Mouse (Mus musculus): ENCODE measurements around the gene Mbd6. TPM values are rescaled to one million over a fixed set of nuclear protein-coding genes. Genes with fewer than 3 reads are reported as not detected.

The Mbd6 gene
- polyA plus RNA-seq (2014; fragmentation: Illumina TruSeq; extraction: RNeasy Lipid Tissue Mini Kit (QIAGEN cat#74804); ENCODE audit: insufficient read depth, low read depth, low replicate concordance) = 13.4 TPM

GRCm38 (mm10) chr10:127288800-127289572, at the start of gene Mbd6:
Gene Mbd6 (minus strand): TSS chr10:127289018.

GRCm38 (mm10) chr10:127321621-127322020, 32.8 kb upstream of the Mbd6 start, which contains the start of gene Arhgap9:
Gene Arhgap9 (plus strand): TSS chr10:127321964.

GRCm38 (mm10) chr10:127311476-127312355, 22.9 kb upstream of the Mbd6 start, which contains the start of gene Mars:
Gene Mars (minus strand): TSS chr10:127311786.

GRCm38 (mm10) chr10:127266112-127267091, 22.4 kb downstream of the Mbd6 start, which contains the start of gene Dctn2:
Gene Dctn2 (plus strand): TSS chr10:127266368.

GRCm38 (mm10) chr10:127262548-127263398, 26.0 kb downstream of the Mbd6 start, which contains the start of gene Kif5a:
Gene Kif5a (minus strand): TSS chr10:127263348.

Other genes starting within 250 kb of the Mbd6 start
- gene Mettl1, start 247.6 kb downstream of the Mbd6 start, polyA plus RNA-seq (2014; fragmentation: Illumina TruSeq; extraction: RNeasy Lipid Tissue Mini Kit (QIAGEN cat#74804); ENCODE audit: insufficient read depth, low read depth, low replicate concordance) = 12.1 TPM
- gene Eef1akmt3, start 247.5 kb downstream of the Mbd6 start, polyA plus RNA-seq (2014; fragmentation: Illumina TruSeq; extraction: RNeasy Lipid Tissue Mini Kit (QIAGEN cat#74804); ENCODE audit: insufficient read depth, low read depth, low replicate concordance) = not detected
- gene Cyp27b1, start 240.8 kb downstream of the Mbd6 start, polyA plus RNA-seq (2014; fragmentation: Illumina TruSeq; extraction: RNeasy Lipid Tissue Mini Kit (QIAGEN cat#74804); ENCODE audit: insufficient read depth, low read depth, low replicate concordance) = not detected
- gene March9, start 228.8 kb downstream of the Mbd6 start, polyA plus RNA-seq (2014; fragmentation: Illumina TruSeq; extraction: RNeasy Lipid Tissue Mini Kit (QIAGEN cat#74804); ENCODE audit: insufficient read depth, low read depth, low replicate concordance) = 2.7 TPM
- gene Cdk4, start 225.5 kb downstream of the Mbd6 start, polyA plus RNA-seq (2014; fragmentation: Illumina TruSeq; extraction: RNeasy Lipid Tissue Mini Kit (QIAGEN cat#74804); ENCODE audit: insufficient read depth, low read depth, low replicate concordance) = 183 TPM
- gene Tspan31, start 218.8 kb downstream of the Mbd6 start, polyA plus RNA-seq (2014; fragmentation: Illumina TruSeq; extraction: RNeasy Lipid Tissue Mini Kit (QIAGEN cat#74804); ENCODE audit: insufficient read depth, low read depth, low replicate concordance) = 71.3 TPM
- 2.7 TPM for gene Agap2, start 213.7 kb downstream of the Mbd6 start, polyA plus RNA-seq (2014; fragmentation: Illumina TruSeq; extraction: RNeasy Lipid Tissue Mini Kit (QIAGEN cat#74804); ENCODE audit: insufficient read depth, low read depth, low replicate concordance)
- 76.6 TPM for gene Os9, start 167.9 kb downstream of the Mbd6 start, polyA plus RNA-seq (2014; fragmentation: Illumina TruSeq; extraction: RNeasy Lipid Tissue Mini Kit (QIAGEN cat#74804); ENCODE audit: insufficient read depth, low read depth, low replicate concordance)
- 44.3 TPM for gene B4galnt1, start 123.8 kb downstream of the Mbd6 start, polyA plus RNA-seq (2014; fragmentation: Illumina TruSeq; extraction: RNeasy Lipid Tissue Mini Kit (QIAGEN cat#74804); ENCODE audit: insufficient read depth, low read depth, low replicate concordance)
- 0.32 TPM for gene Slc26a10, start 108.4 kb downstream of the Mbd6 start, polyA plus RNA-seq (2014; fragmentation: Illumina TruSeq; extraction: RNeasy Lipid Tissue Mini Kit (QIAGEN cat#74804); ENCODE audit: insufficient read depth, low read depth, low replicate concordance)
- 19.5 TPM for gene Arhgef25, start 98.9 kb downstream of the Mbd6 start, polyA plus RNA-seq (2014; fragmentation: Illumina TruSeq; extraction: RNeasy Lipid Tissue Mini Kit (QIAGEN cat#74804); ENCODE audit: insufficient read depth, low read depth, low replicate concordance)
- 38.5 TPM for gene Dtx3, start 93.3 kb downstream of the Mbd6 start, polyA plus RNA-seq (2014; fragmentation: Illumina TruSeq; extraction: RNeasy Lipid Tissue Mini Kit (QIAGEN cat#74804); ENCODE audit: insufficient read depth, low read depth, low replicate concordance)
- 29.9 TPM for gene Pip4k2c, start 77.4 kb downstream of the Mbd6 start, polyA plus RNA-seq (2014; fragmentation: Illumina TruSeq; extraction: RNeasy Lipid Tissue Mini Kit (QIAGEN cat#74804); ENCODE audit: insufficient read depth, low read depth, low replicate concordance)
- gene Kif5a, start 25.7 kb downstream of the Mbd6 start, polyA plus RNA-seq (2014; fragmentation: Illumina TruSeq; extraction: RNeasy Lipid Tissue Mini Kit (QIAGEN cat#74804); ENCODE audit: insufficient read depth, low read depth, low replicate concordance) = 0.23 TPM
- gene Dctn2, start 22.6 kb downstream of the Mbd6 start, polyA plus RNA-seq (2014; fragmentation: Illumina TruSeq; extraction: RNeasy Lipid Tissue Mini Kit (QIAGEN cat#74804); ENCODE audit: insufficient read depth, low read depth, low replicate concordance) = 112 TPM
- 39.4 TPM for gene Mars, start 22.8 kb upstream of the Mbd6 start, polyA plus RNA-seq (2014; fragmentation: Illumina TruSeq; extraction: RNeasy Lipid Tissue Mini Kit (QIAGEN cat#74804); ENCODE audit: insufficient read depth, low read depth, low replicate concordance)
- gene Arhgap9, start 32.9 kb upstream of the Mbd6 start, polyA plus RNA-seq (2014; fragmentation: Illumina TruSeq; extraction: RNeasy Lipid Tissue Mini Kit (QIAGEN cat#74804); ENCODE audit: insufficient read depth, low read depth, low replicate concordance) = 17.6 TPM
- gene Gli1, start 53.0 kb upstream of the Mbd6 start, polyA plus RNA-seq (2014; fragmentation: Illumina TruSeq; extraction: RNeasy Lipid Tissue Mini Kit (QIAGEN cat#74804); ENCODE audit: insufficient read depth, low read depth, low replicate concordance) = 1.4 TPM
- gene Inhbe, start 65.4 kb upstream of the Mbd6 start, polyA plus RNA-seq (2014; fragmentation: Illumina TruSeq; extraction: RNeasy Lipid Tissue Mini Kit (QIAGEN cat#74804); ENCODE audit: insufficient read depth, low read depth, low replicate concordance) = not detected
- not detected for gene Inhbc, start 81.4 kb upstream of the Mbd6 start, polyA plus RNA-seq (2014; fragmentation: Illumina TruSeq; extraction: RNeasy Lipid Tissue Mini Kit (QIAGEN cat#74804); ENCODE audit: insufficient read depth, low read depth, low replicate concordance)
- gene R3hdm2, start 91.3 kb upstream of the Mbd6 start, polyA plus RNA-seq (2014; fragmentation: Illumina TruSeq; extraction: RNeasy Lipid Tissue Mini Kit (QIAGEN cat#74804); ENCODE audit: insufficient read depth, low read depth, low replicate concordance) = 36.0 TPM
- 0.55 TPM for gene Stac3, start 212.7 kb upstream of the Mbd6 start, polyA plus RNA-seq (2014; fragmentation: Illumina TruSeq; extraction: RNeasy Lipid Tissue Mini Kit (QIAGEN cat#74804); ENCODE audit: insufficient read depth, low read depth, low replicate concordance)
- gene Ndufa4l2, start 225.9 kb upstream of the Mbd6 start, polyA plus RNA-seq (2014; fragmentation: Illumina TruSeq; extraction: RNeasy Lipid Tissue Mini Kit (QIAGEN cat#74804); ENCODE audit: insufficient read depth, low read depth, low replicate concordance) = 63.4 TPM
- 14.9 TPM for gene Shmt2, start 233.4 kb upstream of the Mbd6 start, polyA plus RNA-seq (2014; fragmentation: Illumina TruSeq; extraction: RNeasy Lipid Tissue Mini Kit (QIAGEN cat#74804); ENCODE audit: insufficient read depth, low read depth, low replicate concordance)
- gene Nxph4, start 245.5 kb upstream of the Mbd6 start, polyA plus RNA-seq (2014; fragmentation: Illumina TruSeq; extraction: RNeasy Lipid Tissue Mini Kit (QIAGEN cat#74804); ENCODE audit: insufficient read depth, low read depth, low replicate concordance) = 0.18 TPM

Data from lung, adult 10 weeks (tissue).